Mouse (Mus musculus) liver, postnatal 0 days (tissue): Measurements from ENCODE around the gene Krtap4-16. TPM values are rescaled to one million over a fixed set of nuclear protein-coding genes. Genes with fewer than 3 reads are reported as not detected.
"Not testable (repeated sequence)": the region's sequence is repeated elsewhere in the genome, so short reads cannot be mapped to it uniquely, and the experiment has no call there.

Experiments used
- ATAC-seq: fragments of 200-750 bp; cut with Nextera tagmentation; 2 replicates; pipeline ENCODE4 v1.8.0; 2017; ENCODE audit warnings: mild to moderate bottlenecking, moderate library complexity
- DNase-seq: peaks from one replicate; pipeline ENCODE4 v3.0.0-alpha.2; 2016
- H3K27ac ChIP-seq: fragments of 300-500 bp; sonication (generic); 2 replicates; pipeline ENCODE4 v1.5.1; 2014; ENCODE audit warnings: antibody characterized with exemption, moderate library complexity, mild to moderate bottlenecking, low read depth
- H3K27me3 ChIP-seq: fragments of 300-500 bp; sonication (generic); 2 replicates; pipeline ENCODE4 v1.6.1; 2014; ENCODE audit warnings: low read length, control low read depth, mixed read lengths; ENCODE audit not compliant: insufficient read depth
- H3K36me3 ChIP-seq: fragments of 300-500 bp; sonication (generic); replicated peaks from 2 replicates; pipeline ENCODE4 v1.6.1; 2014; ENCODE audit warnings: mild to moderate bottlenecking, control low read depth, low read length, moderate library complexity, mixed read lengths; ENCODE audit not compliant: insufficient read depth
- H3K4me1 ChIP-seq: fragments of 300-500 bp; sonication (generic); 2 replicates; pipeline ENCODE4 v1.6.1; 2014; ENCODE audit warnings: antibody characterized with exemption, mild to moderate bottlenecking, control low read depth; ENCODE audit not compliant: insufficient read depth
- H3K4me2 ChIP-seq: fragments of 300-500 bp; sonication (generic); 2 replicates; pipeline ENCODE4 v1.6.1; 2014; ENCODE audit warnings: low read depth, mild to moderate bottlenecking, low read length, moderate library complexity, mixed read lengths
- H3K4me3 ChIP-seq: fragments of 300-500 bp; sonication (generic); 2 replicates; pipeline ENCODE4 v1.5.1; 2014; ENCODE audit warnings: low read depth, low read length
- H3K9ac ChIP-seq: fragments of 300-500 bp; sonication (generic); replicated peaks from 2 replicates; pipeline ENCODE4 v1.6.1; 2014; ENCODE audit warnings: mild to moderate bottlenecking, moderate library complexity
- H3K9me3 ChIP-seq: fragments of 300-500 bp; sonication (generic); 2 replicates; pipeline ENCODE4 v1.6.1; 2016; ENCODE audit warnings: mild to moderate bottlenecking, control low read depth, low read length, mixed read lengths
- CTCF ChIP-seq: sonication (generic); IDR thresholded peaks from 2 replicates; pipeline ENCODE4 v1.5.1; 2016; ENCODE audit warnings: antibody characterized with exemption, low read depth
- EP300 ChIP-seq: IDR thresholded peaks from 2 replicates; pipeline ENCODE4 v1.6.1; 2016; ENCODE audit warnings: antibody characterized with exemption, low read depth, mild to moderate bottlenecking
- WGBS: fragments of 180-500 bp; shearing (Covaris S2); extraction: QIAGEN DNeasy Blood & Tissue Kit; methylation state at CpG from one replicate; pipeline ENCODE4 v1.1.7; 2014; ENCODE audit not compliant: insufficient replicate concordance; 5-methylcytosine and 5-hydroxymethylcytosine counted together
- polyA plus RNA-seq: library from polyadenylated mRNA; unstranded; fragments of >200 nt; fragmentation: Nextera tagmentation; extraction: Ambion mirVana; gene quantifications from 2 replicates; pipeline ENCODE4 v1.2.1, GENCODE M21; 2015

The Krtap4-16 gene
- polyA plus RNA-seq, 1 experiment from 2014 or later: not detected

DNA sequence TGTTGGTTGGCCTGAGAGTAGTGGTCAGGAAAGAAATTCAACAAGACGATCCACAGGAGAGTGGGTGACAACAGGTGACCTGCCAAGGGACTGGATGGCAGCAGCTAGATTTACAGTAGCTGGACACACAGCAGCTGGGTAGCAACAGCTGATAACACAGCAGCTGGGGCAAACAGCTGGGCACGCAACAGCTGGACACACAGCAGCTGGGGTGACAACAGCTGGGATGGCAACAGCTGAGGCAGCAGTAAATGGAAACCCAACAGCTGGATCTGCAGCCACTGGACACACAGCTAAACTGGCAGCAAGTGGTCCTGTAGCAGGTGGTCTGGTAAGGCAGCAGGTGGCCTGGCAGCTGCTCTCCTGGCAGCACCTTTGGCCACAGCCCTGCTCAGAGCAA lies 4.7 kb downstream of the Krtap4-16 start:
- Histone ChIP-seq H3K9ac (no peak overlapping the region), H3K27me3 (no peaks in the 10 kb centered on the region), H3K4me2 (no peak overlapping the region), H3K4me1 (no peaks in the 10 kb centered on the region), H3K4me3 (no peak overlapping the region), H3K36me3 (no peaks in the 10 kb centered on the region), H3K9me3 (no peaks in the 10 kb centered on the region), H3K27ac (no peak overlapping the region)
- TF ChIP-seq CTCF: no peak
- WGBS: 79% methylated on average over 2 of the region's 2 CpGs
- ATAC-seq: no peak
- DNase-seq: no peak

GRCm38 (mm10) chr11:99842185-99842584 lies 9.2 kb downstream of the Krtap4-16 start:
- TF ChIP-seq EP300: no peak
- TF ChIP-seq CTCF: no peak
- Histone ChIP-seq H3K9ac (no peak overlapping the region), H3K4me1 (no peaks in the 10 kb centered on the region), H3K27me3 (no peaks in the 10 kb centered on the region), H3K36me3 (no peaks in the 10 kb centered on the region), H3K27ac (no peak overlapping the region), H3K9me3 (no peaks in the 10 kb centered on the region), H3K4me3 (no peak overlapping the region), H3K4me2 (no peak overlapping the region)
- ATAC-seq (no peak), DNase-seq (no peak)
- WGBS: 55% methylated on average over 1 of the region's 1 CpGs

GRCm38 (mm10) chr11:99837966-99838365 lies 13.4 kb downstream of the Krtap4-16 start, which contains the start of gene 2300003K06Rik:
Gene 2300003K06Rik (minus strand): TSS chr11:99838066.
- Histone ChIP-seq H3K27ac (no peak within 1 kb of the TSS), H3K9me3 (no peaks in the 10 kb centered on the region), H3K9ac (no peak within 1 kb of the TSS), H3K4me2 (no peak within 1 kb of the TSS), H3K4me3 (no peak within 1 kb of the TSS), H3K27me3 (no peaks in the 10 kb centered on the region), H3K36me3 (no peaks in the 10 kb centered on the region), H3K4me1 (no peaks in the 10 kb centered on the region)
- TF ChIP-seq CTCF (no peak), EP300 (no peak)
- 69% methylated on average over 1 of the region's 1 CpGs for WGBS
- no peak for ATAC-seq
- no peak for DNase-seq

- WGBS: 59% methylated on average over 2 of the region's 2 CpGs
- not testable (repeated sequence) for H3K4me3 ChIP-seq, DNase-seq, H3K27ac ChIP-seq, H3K4me2 ChIP-seq, H3K27me3 ChIP-seq, H3K9ac ChIP-seq, H3K36me3 ChIP-seq, H3K4me1 ChIP-seq, ATAC-seq, H3K9me3 ChIP-seq
These were observed 35.8 kb downstream of the Krtap4-16 start, which contains the start of gene Gm11564 for GRCm38 (mm10) chr11:99815566-99815965. Gene Gm11564 (minus strand): TSS chr11:99815666.

- H3K4me3 ChIP-seq, H3K27me3 ChIP-seq, H3K27ac ChIP-seq, H3K4me2 ChIP-seq, H3K9me3 ChIP-seq, H3K36me3 ChIP-seq, H3K9ac ChIP-seq, DNase-seq, H3K4me1 ChIP-seq, ATAC-seq: not testable (repeated sequence)
These were observed 41.6 kb downstream of the Krtap4-16 start, which contains the start of gene Krtap4-13 for GRCm38 (mm10) chr11:99809792-99810191. Gene Krtap4-13 (minus strand): TSS chr11:99809892.

GRCm38 (mm10) chr11:99804346-99804745 lies 47.1 kb downstream of the Krtap4-16 start, which contains the start of gene Gm11554:
Gene Gm11554 (minus strand): TSS chr11:99804446.
- ATAC-seq, H3K9me3 ChIP-seq, H3K9ac ChIP-seq, H3K27ac ChIP-seq, H3K4me2 ChIP-seq, H3K4me3 ChIP-seq, H3K4me1 ChIP-seq, H3K36me3 ChIP-seq, DNase-seq, H3K27me3 ChIP-seq: not testable (repeated sequence)
- WGBS: no CpG with 5 or more reads among the region's 1 CpGs

Other genes starting within 250 kb of the Krtap4-16 start
- gene Gm11938, start 248.3 kb downstream of the Krtap4-16 start, polyA plus RNA-seq: not detected in 2 replicates
- gene Gm11937, start 241.4 kb downstream of the Krtap4-16 start, polyA plus RNA-seq: not detected in 2 replicates
- gene Krtap2-4, start 236.8 kb downstream of the Krtap4-16 start, polyA plus RNA-seq: not detected in 2 replicates
- not detected in 2 replicates for gene Gm11562, start 231.2 kb downstream of the Krtap4-16 start, polyA plus RNA-seq
- gene Krtap4-1, start 223.4 kb downstream of the Krtap4-16 start, polyA plus RNA-seq: not detected in 2 replicates
- gene Krtap4-2, start 216.5 kb downstream of the Krtap4-16 start, polyA plus RNA-seq: not detected in 2 replicates
- not detected in 2 replicates for gene Krtap4-7, start 207.5 kb downstream of the Krtap4-16 start, polyA plus RNA-seq
- not detected in 2 replicates for gene Gm11555, start 201.4 kb downstream of the Krtap4-16 start, polyA plus RNA-seq
- not detected in 2 replicates for gene Gm11563, start 192.6 kb downstream of the Krtap4-16 start, polyA plus RNA-seq
- not detected in 2 replicates for gene Krtap4-6, start 185.6 kb downstream of the Krtap4-16 start, polyA plus RNA-seq
- gene Gm14190, start 160.9 kb downstream of the Krtap4-16 start, polyA plus RNA-seq: not detected in 2 replicates
- gene Gm14180, start 117.3 kb downstream of the Krtap4-16 start, polyA plus RNA-seq: not detected in 2 replicates
- not detected in 2 replicates for gene Gm11595, start 78.7 kb downstream of the Krtap4-16 start, polyA plus RNA-seq
- not detected in 2 replicates for gene Krtap4-8, start 70.9 kb downstream of the Krtap4-16 start, polyA plus RNA-seq
- not detected in 2 replicates for gene Krtap4-9, start 66.4 kb downstream of the Krtap4-16 start, polyA plus RNA-seq
- not detected in 2 replicates for gene Gm11596, start 58.1 kb downstream of the Krtap4-16 start, polyA plus RNA-seq
- gene Gm11569, start 52.7 kb downstream of the Krtap4-16 start, polyA plus RNA-seq: not detected in 2 replicates
- gene Gm11554, start 47.2 kb downstream of the Krtap4-16 start, polyA plus RNA-seq: not detected in 2 replicates
- gene Krtap4-13, start 41.7 kb downstream of the Krtap4-16 start, polyA plus RNA-seq: not detected in 2 replicates
- not detected in 2 replicates for gene Gm11564, start 35.9 kb downstream of the Krtap4-16 start, polyA plus RNA-seq
- gene 2300003K06Rik, start 13.5 kb downstream of the Krtap4-16 start, polyA plus RNA-seq: not detected in 2 replicates
- gene Gm11568, start 6.3 kb upstream of the Krtap4-16 start, polyA plus RNA-seq: not detected in 2 replicates
- not detected in 2 replicates for gene Gm11559, start 12.9 kb upstream of the Krtap4-16 start, polyA plus RNA-seq
- not detected in 2 replicates for gene Krtap9-1, start 21.8 kb upstream of the Krtap4-16 start, polyA plus RNA-seq
- gene Gm11567, start 27.6 kb upstream of the Krtap4-16 start, polyA plus RNA-seq: not detected in 2 replicates
- not detected in 2 replicates for gene Krtap31-1, start 56.3 kb upstream of the Krtap4-16 start, polyA plus RNA-seq
- not detected in 2 replicates for gene Gm11565, start 63.1 kb upstream of the Krtap4-16 start, polyA plus RNA-seq
- gene Krtap31-2, start 84.7 kb upstream of the Krtap4-16 start, polyA plus RNA-seq: not detected in 2 replicates
- gene Krtap9-5, start 96.9 kb upstream of the Krtap4-16 start, polyA plus RNA-seq: not detected in 2 replicates
- gene Krtap29-1, start 127.4 kb upstream of the Krtap4-16 start, polyA plus RNA-seq: not detected in 2 replicates
- not detected in 2 replicates for gene Krtap16-1, start 135.0 kb upstream of the Krtap4-16 start, polyA plus RNA-seq
- gene Krtap17-1, start 142.4 kb upstream of the Krtap4-16 start, polyA plus RNA-seq: not detected in 2 replicates
- gene Krt33a, start 164.6 kb upstream of the Krtap4-16 start, polyA plus RNA-seq: not detected in 2 replicates
- gene Krt33b, start 178.3 kb upstream of the Krtap4-16 start, polyA plus RNA-seq: not detected in 2 replicates
- gene Krt34, start 189.9 kb upstream of the Krtap4-16 start, polyA plus RNA-seq: not detected in 2 replicates
- gene Krt31, start 198.9 kb upstream of the Krtap4-16 start, polyA plus RNA-seq: not detected in 2 replicates
- not detected in 2 replicates for gene Krt32, start 236.6 kb upstream of the Krtap4-16 start, polyA plus RNA-seq
- gene Krt35, start 244.6 kb upstream of the Krtap4-16 start, polyA plus RNA-seq: not detected in 2 replicates